13 mouse cellular contexts compared by ENCODE assay signal in the genomic region with DNA sequence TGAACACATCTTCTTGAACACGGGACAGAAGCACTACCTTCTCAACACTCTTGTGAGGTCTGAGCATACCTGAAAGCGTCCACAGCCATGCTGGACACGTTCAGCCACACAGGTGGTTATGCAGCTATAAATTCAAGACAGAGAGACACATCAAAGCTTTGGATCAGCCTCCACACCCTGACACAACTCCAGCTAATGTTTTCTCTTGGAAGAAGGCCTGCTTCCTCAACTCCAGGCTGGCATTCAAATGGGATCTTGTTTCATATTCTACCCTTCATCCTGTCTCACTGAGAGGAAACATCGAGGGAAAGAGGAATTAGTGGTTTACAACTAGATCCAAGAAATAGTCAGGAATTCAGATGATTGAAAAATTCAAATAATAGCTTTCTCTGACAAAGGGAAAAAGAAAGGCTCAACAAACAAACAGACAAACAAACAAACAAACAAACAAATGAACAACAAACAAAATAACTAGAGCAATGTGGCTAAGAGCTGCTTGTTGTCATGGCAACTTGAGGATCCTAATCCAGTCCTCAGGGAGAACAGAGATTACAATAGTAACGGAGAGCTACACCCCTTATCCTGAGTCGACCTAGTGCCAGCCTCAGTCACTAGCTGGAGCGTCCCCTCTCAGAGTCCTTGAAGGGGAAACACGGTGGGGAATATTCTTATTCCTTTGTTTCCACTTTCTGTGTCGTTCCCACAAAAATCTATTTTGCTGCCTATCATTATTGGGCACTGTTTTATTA.
A peak's percentile ranks its signal among the peaks of the same experiment; 100 is the strongest.
DNase-seq lines count a peak whose midpoint lies in the region; ATAC-seq and TF ChIP-seq lines count a peak whose summit lies in the region.
"Had no signal": no experiment of that assay in that cellular context is flagged by ENCODE, and none has a peak within 500 bp of the region (broad histone marks: within the 10 kb centered on the region; RNA-seq: fewer than 3 reads in every experiment).

No protein-coding gene starts in this region.

- H3K4me1 ChIP-seq in forebrain, postnatal 0 days (ENCODE audit: insufficient read depth), result peaks cover 26% of the 10 kb centered on the region
- no peaks in the 10 kb centered on the region for H3K4me1 ChIP-seq in forebrain, embryonic 11.5 days (replicated peaks; ENCODE audit: control insufficient read depth, insufficient read depth, low read length)
- peaks cover 65% of the 10 kb centered on the region for H3K4me1 ChIP-seq in neural tube, embryonic 13.5 days (replicated peaks)
- H3K4me1 ChIP-seq in midbrain, embryonic 15.5 days, result peaks cover 52% of the 10 kb centered on the region
- H3K4me1 ChIP-seq: lung, embryonic 15.5 days had no signal

- peak overlapping the region; percentile 78 for H3K27ac ChIP-seq in forebrain, postnatal 0 days (ENCODE audit: low read depth, low read length)
- no peak overlapping the region for H3K27ac ChIP-seq in forebrain, embryonic 11.5 days (ENCODE audit: low read depth, low read length)
- H3K27ac ChIP-seq in neural tube, embryonic 13.5 days (replicated peaks), result peak overlapping the region; percentile 87; the same call in 1 of the 2 replicates
- peak overlapping the region; percentile 78 for H3K27ac ChIP-seq in midbrain, embryonic 15.5 days
- H3K27ac ChIP-seq: heart, embryonic 13.5 days; lung, embryonic 15.5 days had no signal

- peak; percentile 58 for DNase-seq in forebrain, postnatal 0 days
- no peak for DNase-seq in forebrain, embryonic 11.5 days (ENCODE audit: low spot score)
- DNase-seq in neural tube, embryonic 10.5 days (ENCODE audit: extremely low spot score, low spot score), result no peak
- DNase-seq: cerebellum, adult 11-12 months; gastrocnemius, postnatal 36 days had no signal

- WGBS in forebrain, postnatal 0 days, result 28% methylated on average over 9 of the region's 9 CpGs
- 61% methylated on average over 9 of the region's 9 CpGs for WGBS in forebrain, embryonic 11.5 days
- WGBS in neural tube, embryonic 13.5 days, result 70% methylated on average over 9 of the region's 9 CpGs
- WGBS in midbrain, embryonic 15.5 days, result 37% methylated on average over 9 of the region's 9 CpGs

- no peak overlapping the region for H3K4me2 ChIP-seq in forebrain, postnatal 0 days (ENCODE audit: low read depth)
- no peak overlapping the region for H3K4me2 ChIP-seq in forebrain, embryonic 11.5 days (ENCODE audit: low read depth, low read length, severe bottlenecking)
- no peak overlapping the region for H3K4me2 ChIP-seq in neural tube, embryonic 13.5 days
- no peak overlapping the region for H3K4me2 ChIP-seq in midbrain, embryonic 15.5 days
- H3K4me2 ChIP-seq: heart, embryonic 13.5 days; liver, embryonic 11.5 days; lung, embryonic 15.5 days had no signal

- no peaks in the 10 kb centered on the region for H3K36me3 ChIP-seq in forebrain, postnatal 0 days (ENCODE audit: insufficient read depth)
- no peaks in the 10 kb centered on the region for H3K36me3 ChIP-seq in forebrain, embryonic 11.5 days (ENCODE audit: control insufficient read depth, insufficient read depth, low read length)
- peaks cover 5% of the 10 kb centered on the region; the same call in 1 of the 2 replicates for H3K36me3 ChIP-seq in neural tube, embryonic 13.5 days
- no peaks in the 10 kb centered on the region for H3K36me3 ChIP-seq in midbrain, embryonic 15.5 days (replicated peaks)
- H3K36me3 ChIP-seq: lung, embryonic 15.5 days had no signal

- no peak overlapping the region for H3K9ac ChIP-seq in forebrain, postnatal 0 days
- no peak overlapping the region for H3K9ac ChIP-seq in forebrain, embryonic 11.5 days (ENCODE audit: low read length)
- H3K9ac ChIP-seq in neural tube, embryonic 13.5 days, result no peak overlapping the region
- H3K9ac ChIP-seq in midbrain, embryonic 15.5 days, result no peak overlapping the region
- H3K9ac ChIP-seq: heart, embryonic 13.5 days; lung, embryonic 15.5 days had no signal

- ATAC-seq in forebrain, postnatal 0 days, result peak; percentile 26; the same call in 1 of the 2 replicates
- no peak for ATAC-seq in forebrain, embryonic 11.5 days (replicated peaks; ENCODE audit: low FRiP score)
- no peak for ATAC-seq in neural tube, embryonic 13.5 days (ENCODE audit: low read depth)
- ATAC-seq in midbrain, embryonic 15.5 days (replicated peaks), result peak; percentile 61; the same call in 1 of the 2 replicates
- no peak for ATAC-seq in erythroblast, adult 5-6 weeks (replicated peaks; ENCODE audit: low FRiP score, poor library complexity, severe bottlenecking)
- no peak for ATAC-seq in activated CD4-positive, CD25-positive, alpha-beta regulatory T cell, adult 4 months
- ATAC-seq: CD4-positive, CD25-positive, alpha-beta regulatory T cell, adult 4 months had no signal

- H3K4me3 ChIP-seq in forebrain, postnatal 0 days (ENCODE audit: low read depth, low read length), result no peak overlapping the region
- H3K4me3 ChIP-seq in forebrain, embryonic 11.5 days (ENCODE audit: low read depth, low read length), result no peak overlapping the region
- no peak overlapping the region for H3K4me3 ChIP-seq in neural tube, embryonic 13.5 days
- no peak overlapping the region for H3K4me3 ChIP-seq in midbrain, embryonic 15.5 days
- H3K4me3 ChIP-seq: heart, embryonic 13.5 days; lung, embryonic 15.5 days had no signal

- no peaks in the 10 kb centered on the region for H3K9me3 ChIP-seq in forebrain, postnatal 0 days (ENCODE audit: low read length)
- no peaks in the 10 kb centered on the region for H3K9me3 ChIP-seq in forebrain, embryonic 11.5 days (ENCODE audit: control insufficient read depth, low read length)
- no peaks in the 10 kb centered on the region for H3K9me3 ChIP-seq in neural tube, embryonic 13.5 days
- H3K9me3 ChIP-seq in midbrain, embryonic 15.5 days, result no peaks in the 10 kb centered on the region
- H3K9me3 ChIP-seq: lung, embryonic 15.5 days had no signal

- TF ChIP-seq CTCF in forebrain, postnatal 0 days (IDR thresholded peaks at IDR 0.05; ENCODE audit: low read depth), result no peak

- no peaks in the 10 kb centered on the region for H3K27me3 ChIP-seq in forebrain, postnatal 0 days (ENCODE audit: insufficient read depth, low read length)
- H3K27me3 ChIP-seq in forebrain, embryonic 11.5 days (ENCODE audit: control insufficient read depth, insufficient read depth, low read length), result no peaks in the 10 kb centered on the region
- H3K27me3 ChIP-seq in neural tube, embryonic 13.5 days, result no peaks in the 10 kb centered on the region
- H3K27me3 ChIP-seq in midbrain, embryonic 15.5 days (replicated peaks), result no peaks in the 10 kb centered on the region
- H3K27me3 ChIP-seq: heart, embryonic 13.5 days; lung, embryonic 15.5 days had no signal

Comparison
In these comparisons a context has a peak if more than half of its experiments do, and no peak if none do; other contexts are left out.
1. ATAC-seq: peak in forebrain, postnatal 0 days (single experiment) and midbrain, embryonic 15.5 days (single experiment); none in forebrain, embryonic 11.5 days (single experiment), neural tube, embryonic 13.5 days (single experiment), erythroblast, adult 5-6 weeks (single experiment) and activated CD4-positive, CD25-positive, alpha-beta regulatory T cell, adult 4 months (single experiment).